Mouse (Mus musculus): Measurements from ENCODE around the gene Tiparp. TPM values are rescaled to one million over a fixed set of nuclear protein-coding genes. Genes with fewer than 3 reads are reported as not detected.

Tiparp gene
- total RNA-seq, 2 experiments from 2014 or later, result 3.8 to 6.7 TPM

- no peak for ATAC-seq (replicated peaks; ENCODE audit: low FRiP score, poor library complexity, severe bottlenecking)
Measured at GRCm38 (mm10) chr3:65528614-65529470, 632 bp downstream of the Tiparp start.

DNA sequence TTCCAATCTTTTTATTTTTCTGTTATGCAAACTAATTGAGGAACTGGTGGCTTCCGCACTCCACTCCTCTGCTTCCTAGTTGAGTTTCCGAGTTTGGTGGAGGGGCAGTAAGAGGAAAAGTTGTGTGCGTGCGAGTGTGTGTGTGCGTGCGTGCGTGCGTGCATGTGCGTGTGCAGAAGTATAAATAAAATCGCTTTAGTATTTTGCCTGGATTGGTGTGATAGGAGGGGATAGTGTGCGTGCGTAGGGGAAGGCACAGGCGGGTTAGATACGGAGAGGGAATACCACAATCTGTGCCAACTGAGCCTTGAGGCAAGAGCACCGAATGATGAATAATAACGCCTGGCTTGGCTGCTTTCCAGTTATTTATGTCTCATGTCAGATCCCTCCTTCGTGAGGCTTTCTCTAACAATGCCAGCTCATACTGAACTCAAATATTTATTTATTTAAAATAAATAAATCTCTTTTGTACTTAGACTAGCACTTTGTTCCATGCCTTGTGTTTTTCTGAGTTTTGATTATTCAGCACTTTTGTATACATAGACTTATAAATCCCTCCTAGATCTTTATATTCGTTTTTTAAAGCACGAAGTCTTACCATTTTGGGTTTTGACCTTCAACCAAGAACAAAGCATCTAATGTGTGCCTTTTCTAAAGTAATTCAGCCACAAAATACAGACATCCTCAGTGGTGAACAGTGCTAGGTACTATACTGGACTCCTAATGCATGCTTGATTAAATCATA, 1.4 kb downstream of the Tiparp start:
- ATAC-seq (replicated peaks; ENCODE audit: low FRiP score, poor library complexity, severe bottlenecking), result no peak

GRCm38 (mm10) chr3:65533014-65533413, 4.8 kb downstream of the Tiparp start:
- no peak for ATAC-seq (replicated peaks; ENCODE audit: low FRiP score, poor library complexity, severe bottlenecking)

GRCm38 (mm10) chr3:65533598-65533997, 5.4 kb downstream of the Tiparp start:
- ATAC-seq (replicated peaks; ENCODE audit: low FRiP score, poor library complexity, severe bottlenecking), result no peak

GRCm38 (mm10) chr3:65534488-65534887, 6.3 kb downstream of the Tiparp start:
- no peak for ATAC-seq (replicated peaks; ENCODE audit: low FRiP score, poor library complexity, severe bottlenecking)

- no peak for ATAC-seq (replicated peaks; ENCODE audit: low FRiP score, poor library complexity, severe bottlenecking)
Measured at GRCm38 (mm10) chr3:65535087-65535761, 7.0 kb downstream of the Tiparp start.

- no peak for ATAC-seq (replicated peaks; ENCODE audit: low FRiP score, poor library complexity, severe bottlenecking)
Measured at GRCm38 (mm10) chr3:65537288-65537687, 9.1 kb downstream of the Tiparp start.

DNA sequence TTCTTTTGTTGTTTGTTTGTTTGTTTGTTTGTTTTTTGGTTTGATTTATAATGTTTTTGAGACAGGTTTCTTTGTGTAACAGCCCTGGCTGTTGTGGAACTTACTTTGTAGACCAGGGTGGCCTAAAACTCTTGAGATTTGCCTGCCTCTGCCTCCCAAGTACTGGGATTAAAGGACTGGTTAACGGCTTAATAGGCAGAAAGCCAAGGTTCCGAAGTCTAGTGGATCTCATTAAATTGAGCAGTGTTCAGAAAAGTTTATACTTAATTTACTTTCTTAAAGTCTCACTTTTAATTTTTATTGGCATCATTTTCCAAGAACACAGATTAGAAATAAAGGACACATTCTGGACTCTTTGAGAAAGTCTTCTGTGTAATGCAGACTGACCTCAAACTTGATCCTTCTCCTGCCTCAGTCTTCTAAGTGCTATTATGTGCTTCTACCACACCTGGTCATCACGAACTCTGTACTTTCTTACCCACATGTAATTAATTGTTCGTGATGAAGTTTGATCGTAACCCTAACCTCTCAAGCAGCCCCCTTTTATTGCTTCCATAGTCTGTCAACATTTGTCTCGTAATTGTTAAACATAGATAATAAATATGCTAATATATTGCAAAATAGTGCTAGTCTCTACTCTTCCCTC, 12.8 kb downstream of the Tiparp start:
- ATAC-seq (replicated peaks; ENCODE audit: low FRiP score, poor library complexity, severe bottlenecking), result no peak

DNA sequence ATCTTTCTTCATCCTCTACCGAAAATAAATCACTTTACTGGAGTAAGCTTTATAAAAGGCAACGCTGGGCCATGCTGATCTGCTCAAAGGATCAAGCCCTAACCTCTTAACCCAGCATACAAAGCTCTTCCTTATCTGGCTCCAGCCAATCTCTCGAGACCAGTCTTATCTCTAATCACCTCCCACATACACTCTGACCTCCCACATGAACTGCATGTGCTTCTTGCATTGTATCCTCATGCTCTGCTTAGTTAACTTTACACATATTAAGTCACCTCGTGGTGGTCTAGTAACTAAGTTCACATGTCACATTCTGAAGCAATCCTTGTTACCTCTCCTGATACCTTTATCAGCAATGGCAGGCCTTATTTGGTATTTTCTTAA, 13.3 kb downstream of the Tiparp start:
- ATAC-seq (replicated peaks; ENCODE audit: low FRiP score, poor library complexity, severe bottlenecking), result no peak

GRCm38 (mm10) chr3:65549785-65550184, 21.6 kb downstream of the Tiparp start:
- ATAC-seq (replicated peaks; ENCODE audit: low FRiP score, poor library complexity, severe bottlenecking), result no peak

- no peak for ATAC-seq (replicated peaks; ENCODE audit: low FRiP score, poor library complexity, severe bottlenecking)
Measured at GRCm38 (mm10) chr3:65551065-65551464, 22.9 kb downstream of the Tiparp start.

DNA sequence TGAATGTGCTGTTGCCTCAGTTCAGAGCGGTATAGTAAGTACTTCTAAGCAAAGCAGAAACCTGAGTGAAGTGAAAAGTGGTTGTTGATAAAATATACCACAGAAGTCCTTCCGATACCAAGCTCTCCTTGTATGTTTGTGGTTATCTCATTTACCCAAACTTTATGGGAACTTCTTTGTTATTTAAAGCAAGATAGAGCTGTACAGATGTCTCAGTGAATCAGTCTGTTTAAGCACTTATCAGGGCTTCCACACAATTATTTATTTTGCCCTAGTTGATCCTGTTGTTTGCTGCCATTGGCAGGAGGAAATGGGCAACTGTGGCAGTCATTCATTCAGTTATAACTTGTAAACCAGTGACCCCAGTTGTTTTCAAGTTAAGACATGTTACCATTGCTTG, 26.4 kb downstream of the Tiparp start:
- ATAC-seq (replicated peaks; ENCODE audit: low FRiP score, poor library complexity, severe bottlenecking), result no peak

- ATAC-seq (replicated peaks; ENCODE audit: low FRiP score, poor library complexity, severe bottlenecking), result no peak
Measured at GRCm38 (mm10) chr3:65558679-65559078, 30.5 kb downstream of the Tiparp start.

- ATAC-seq (replicated peaks; ENCODE audit: low FRiP score, poor library complexity, severe bottlenecking), result no peak
Measured at GRCm38 (mm10) chr3:65562212-65562611, 34.0 kb downstream of the Tiparp start.

DNA sequence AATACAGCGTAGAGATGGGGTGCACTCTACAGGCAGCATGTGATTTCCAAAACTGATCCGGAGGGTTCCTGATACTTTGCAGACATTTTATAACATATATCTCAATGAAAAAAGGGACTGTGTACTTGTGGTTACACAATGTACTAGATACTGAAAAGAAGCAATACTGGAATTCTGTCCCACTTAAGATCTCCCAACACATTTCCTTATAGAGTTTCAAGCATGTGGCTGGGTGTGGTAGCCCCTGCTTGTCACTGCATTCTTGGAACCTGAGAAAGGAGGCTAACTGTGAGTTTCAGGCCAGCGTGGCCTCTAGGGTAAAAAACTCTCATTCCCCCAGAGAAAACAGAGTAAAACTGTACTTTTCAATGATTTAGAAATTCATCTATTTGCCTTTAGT, 34.5 kb downstream of the Tiparp start:
- no peak for ATAC-seq (replicated peaks; ENCODE audit: low FRiP score, poor library complexity, severe bottlenecking)

- no peak for ATAC-seq (replicated peaks; ENCODE audit: low FRiP score, poor library complexity, severe bottlenecking)
Measured at GRCm38 (mm10) chr3:65563926-65564624, 35.9 kb downstream of the Tiparp start.

GRCm38 (mm10) chr3:65565632-65566300, 37.6 kb downstream of the Tiparp start:
- no peak for ATAC-seq (replicated peaks; ENCODE audit: low FRiP score, poor library complexity, severe bottlenecking)

DNA sequence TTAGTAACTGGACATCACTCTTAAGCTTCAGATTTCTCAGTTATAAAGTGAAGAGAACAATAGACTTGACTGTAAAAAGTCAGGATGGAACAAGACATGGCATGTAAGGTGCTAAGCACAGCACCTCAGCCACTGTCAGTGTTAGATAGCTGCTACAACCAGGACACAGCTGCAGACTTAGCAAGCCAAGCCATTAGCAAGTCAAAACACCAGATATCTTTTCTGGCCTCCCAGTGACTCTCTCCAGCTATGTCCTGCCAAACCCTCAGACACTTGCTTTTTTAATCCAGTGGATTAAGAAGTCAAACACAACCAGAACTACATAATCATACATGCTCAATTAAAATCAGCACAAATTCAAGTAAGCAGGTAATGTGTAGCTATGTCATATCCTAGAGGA, 41.7 kb downstream of the Tiparp start:
- no peak for ATAC-seq (replicated peaks; ENCODE audit: low FRiP score, poor library complexity, severe bottlenecking)

DNA sequence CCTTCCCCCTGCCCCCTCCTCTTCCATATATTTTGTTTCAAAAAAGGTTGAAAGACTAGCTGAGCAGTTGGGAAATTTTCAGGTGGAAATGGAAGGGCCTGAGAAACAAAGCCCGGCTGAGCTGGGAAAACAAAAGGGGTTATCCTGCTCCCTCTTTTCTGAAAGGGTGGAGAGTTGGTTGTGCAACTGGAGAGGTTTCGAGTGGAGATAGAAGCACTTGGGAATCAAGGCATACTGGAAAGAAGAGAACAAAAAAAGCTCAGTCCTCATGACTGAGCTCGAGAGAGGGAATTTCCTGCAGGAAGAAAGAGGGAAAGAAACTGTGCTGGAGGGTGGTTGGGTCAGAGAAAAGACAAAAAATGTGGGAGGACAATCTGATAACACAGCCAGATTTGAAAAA, 45.3 kb downstream of the Tiparp start:
- ATAC-seq (replicated peaks; ENCODE audit: low FRiP score, poor library complexity, severe bottlenecking), result no peak
